Mouse (Mus musculus): Measurements from ENCODE around the gene Rtp4.

Gene Rtp4

DNA sequence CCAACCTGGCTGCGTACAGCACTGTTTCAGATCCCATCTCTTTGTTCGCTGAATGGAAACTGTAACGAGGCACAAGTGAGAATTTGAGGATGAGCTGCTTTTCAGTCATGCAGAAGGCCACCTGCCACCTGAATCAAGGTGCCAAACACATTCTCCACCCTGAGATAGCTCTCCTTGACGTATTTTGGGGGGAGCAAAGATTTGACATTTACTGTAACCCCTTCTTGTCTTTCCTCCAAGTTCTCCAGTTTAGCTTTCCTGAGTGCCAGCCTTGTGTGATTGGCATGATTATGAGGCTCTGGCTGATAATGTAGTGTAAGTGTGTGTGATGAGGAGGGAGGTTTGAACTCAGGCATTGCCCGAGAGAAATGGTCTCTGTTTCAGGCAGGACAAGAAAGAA, 2.0 kb downstream of the Rtp4 start:
- H3K36me3 ChIP-seq (ENCODE audit: control insufficient read depth, insufficient read depth, low read length, poor library complexity, severe bottlenecking), result no peaks in the 10 kb centered on the region
- no peaks in the 10 kb centered on the region for H3K27me3 ChIP-seq (ENCODE audit: control insufficient read depth, insufficient read depth, low read length, poor library complexity, severe bottlenecking)
- no peak for DNase-seq (ENCODE audit: low read depth, low spot score)

DNA sequence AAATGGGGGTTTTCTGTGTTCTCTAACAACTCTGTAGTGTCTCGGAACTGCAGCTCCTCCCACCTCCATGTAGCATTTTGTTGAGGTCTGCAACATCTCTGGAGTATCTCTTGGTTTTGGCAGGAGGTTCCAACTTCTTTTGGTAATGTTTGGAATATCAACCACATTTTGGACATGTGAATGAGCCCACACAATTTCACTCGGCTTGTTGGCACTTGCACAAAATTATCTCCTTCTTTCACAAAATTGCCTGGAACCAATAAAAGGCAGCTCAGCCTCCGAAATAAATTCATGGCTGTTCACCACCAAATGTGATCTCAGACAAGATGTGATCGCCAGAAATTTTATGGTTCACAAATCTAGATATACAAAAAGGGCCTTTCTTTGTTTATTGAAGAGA, 9.1 kb downstream of the Rtp4 start:
- no peak for DNase-seq (ENCODE audit: low read depth, low spot score)
- no peaks in the 10 kb centered on the region for H3K36me3 ChIP-seq (ENCODE audit: control insufficient read depth, insufficient read depth, low read length, poor library complexity, severe bottlenecking)

DNA sequence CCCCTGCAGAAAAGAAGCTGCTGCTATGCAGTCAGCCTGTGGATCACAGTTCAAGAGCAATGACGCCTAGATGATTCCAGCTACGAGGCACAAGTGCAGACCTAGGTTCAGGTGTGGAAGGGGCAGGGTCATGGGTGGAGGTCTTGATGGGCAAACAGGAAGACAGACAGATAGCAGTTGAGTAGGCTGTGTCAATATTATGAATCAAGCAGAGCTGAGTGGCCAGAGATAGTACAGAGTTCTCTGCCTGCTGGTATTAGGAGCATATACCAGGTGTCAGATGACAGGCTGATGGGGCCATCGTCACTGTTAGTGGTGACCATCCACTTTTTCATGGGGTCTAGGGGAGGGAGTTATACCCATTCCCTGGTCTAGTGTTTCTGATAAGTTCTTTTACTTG, 13.6 kb downstream of the Rtp4 start:
- H3K36me3 ChIP-seq (ENCODE audit: control insufficient read depth, insufficient read depth, low read length, poor library complexity, severe bottlenecking), result no peaks in the 10 kb centered on the region
- DNase-seq (ENCODE audit: low read depth, low spot score), result no peak
- no peaks in the 10 kb centered on the region for H3K27me3 ChIP-seq (ENCODE audit: control insufficient read depth, insufficient read depth, low read length, poor library complexity, severe bottlenecking)

More for the DNA sequence above, 9.1 kb downstream of the Rtp4 start:
- no peaks in the 10 kb centered on the region for H3K27me3 ChIP-seq (ENCODE audit: control insufficient read depth, insufficient read depth, low read length, poor library complexity, severe bottlenecking)

DNA sequence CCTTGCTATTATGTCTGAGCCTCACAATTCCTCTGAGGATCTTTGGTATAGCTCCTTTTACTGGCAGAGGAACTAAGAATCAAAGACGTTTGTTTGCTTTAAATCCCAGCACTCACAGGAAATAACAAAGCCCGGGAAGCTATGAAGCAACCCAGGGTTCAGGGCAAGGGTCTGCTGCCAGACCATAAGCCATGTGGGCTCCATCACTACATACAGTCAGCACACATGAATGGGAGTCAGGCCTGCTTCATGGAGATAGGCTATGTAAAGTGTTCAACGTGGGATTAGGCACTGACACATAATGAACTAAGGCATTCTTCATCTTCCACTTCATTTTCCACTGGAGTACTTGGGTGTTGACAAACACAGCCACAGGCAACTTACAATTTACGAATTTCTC, 21.0 kb downstream of the Rtp4 start:
- no peaks in the 10 kb centered on the region; the same call in 1 of the 2 replicates for H3K27me3 ChIP-seq (ENCODE audit: control insufficient read depth, insufficient read depth, low read length, poor library complexity, severe bottlenecking)
- DNase-seq (ENCODE audit: low read depth, low spot score), result no peak
- H3K36me3 ChIP-seq (ENCODE audit: control insufficient read depth, insufficient read depth, low read length, poor library complexity, severe bottlenecking), result no peaks in the 10 kb centered on the region

DNA sequence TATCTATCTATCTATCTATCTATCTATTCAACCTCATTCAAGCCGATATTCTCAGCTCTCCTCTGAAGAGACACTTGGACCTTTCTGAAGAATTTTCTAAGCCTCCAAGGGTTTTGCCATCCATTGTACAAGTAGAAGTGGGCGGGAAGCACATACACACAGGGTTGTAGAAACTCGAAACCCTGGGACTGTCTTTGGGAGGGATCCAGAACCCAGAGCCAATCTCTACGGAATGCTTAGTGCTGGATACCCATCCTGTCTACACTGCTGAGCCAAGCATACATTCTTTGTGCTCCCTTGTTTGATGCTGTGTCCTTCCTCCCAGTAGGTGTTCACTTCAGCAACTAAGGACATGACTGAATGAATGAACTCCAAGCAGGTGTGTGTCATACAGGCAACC, 22.8 kb downstream of the Rtp4 start:
- Histone ChIP-seq H3K27me3 (ENCODE audit: control insufficient read depth, insufficient read depth, low read length, poor library complexity, severe bottlenecking) (no peaks in the 10 kb centered on the region; the same call in 1 of the 2 replicates), H3K36me3 (ENCODE audit: control insufficient read depth, insufficient read depth, low read length, poor library complexity, severe bottlenecking) (no peaks in the 10 kb centered on the region)
- no peak for DNase-seq (ENCODE audit: low read depth, low spot score)

GRCm38 (mm10) chr16:23544361-23544760, 24.3 kb downstream of the Rtp4 start:
- Histone ChIP-seq H3K36me3 (ENCODE audit: control insufficient read depth, insufficient read depth, low read length, poor library complexity, severe bottlenecking) (no peaks in the 10 kb centered on the region), H3K27me3 (ENCODE audit: control insufficient read depth, insufficient read depth, low read length, poor library complexity, severe bottlenecking) (no peaks in the 10 kb centered on the region; the same call in 1 of the 2 replicates)
- no peak for DNase-seq (ENCODE audit: low read depth, low spot score)

DNA sequence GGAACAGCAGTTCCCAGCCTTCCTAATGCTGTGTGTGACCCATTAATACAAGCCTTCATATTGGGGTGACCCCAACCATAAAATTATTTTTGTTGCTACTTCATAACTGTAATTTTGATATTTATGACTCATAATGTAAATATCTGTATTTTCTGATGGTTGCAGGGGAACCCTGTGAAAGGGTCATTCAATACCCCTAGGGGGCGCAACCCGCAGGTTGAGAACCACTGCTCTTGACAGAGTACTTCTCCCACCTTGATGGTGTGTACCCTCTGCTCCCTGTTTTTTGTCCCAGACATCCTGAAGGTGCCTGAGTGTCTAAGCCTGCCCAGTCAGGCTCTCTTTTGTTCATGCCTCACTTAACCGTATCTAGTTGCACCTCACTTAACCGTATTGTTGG, 27.7 kb downstream of the Rtp4 start:
- no peaks in the 10 kb centered on the region for H3K27me3 ChIP-seq (ENCODE audit: control insufficient read depth, insufficient read depth, low read length, poor library complexity, severe bottlenecking)
- no peaks in the 10 kb centered on the region for H3K36me3 ChIP-seq (ENCODE audit: control insufficient read depth, insufficient read depth, low read length, poor library complexity, severe bottlenecking)
- DNase-seq (ENCODE audit: low read depth, low spot score), result peak; percentile 13

- H3K36me3 ChIP-seq (ENCODE audit: control insufficient read depth, insufficient read depth, low read length, poor library complexity, severe bottlenecking), result no peaks in the 10 kb centered on the region
- DNase-seq (ENCODE audit: low read depth, low spot score), result peak; percentile 79
- no peaks in the 10 kb centered on the region for H3K27me3 ChIP-seq (ENCODE audit: control insufficient read depth, insufficient read depth, low read length, poor library complexity, severe bottlenecking)
Measured at GRCm38 (mm10) chr16:23550346-23550980, 30.4 kb downstream of the Rtp4 start.

- no peak for DNase-seq (ENCODE audit: low read depth, low spot score)
- H3K27me3 ChIP-seq (ENCODE audit: control insufficient read depth, insufficient read depth, low read length, poor library complexity, severe bottlenecking), result no peaks in the 10 kb centered on the region
- H3K36me3 ChIP-seq (ENCODE audit: control insufficient read depth, insufficient read depth, low read length, poor library complexity, severe bottlenecking), result no peaks in the 10 kb centered on the region
Measured at GRCm38 (mm10) chr16:23550981-23551582, 31.0 kb downstream of the Rtp4 start.

DNA sequence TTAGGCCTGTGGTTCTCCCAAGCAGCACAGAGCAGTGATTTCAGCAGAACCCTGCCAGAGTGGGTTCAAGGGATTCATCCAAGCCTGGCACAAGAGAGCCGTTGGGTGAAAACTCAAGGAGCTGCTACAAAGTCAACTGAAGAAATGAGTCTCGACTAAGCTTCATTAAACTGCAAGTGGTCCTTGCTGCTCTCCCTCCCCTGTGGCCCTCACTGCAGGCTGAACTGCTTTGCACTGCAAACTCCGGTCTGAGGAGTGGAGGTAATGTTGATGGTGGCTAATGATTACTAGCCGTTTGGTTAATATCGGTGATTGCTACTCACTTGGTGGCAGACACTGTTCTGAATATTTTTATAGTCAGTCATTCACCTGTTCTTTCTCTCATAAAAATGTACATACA, 34.6 kb downstream of the Rtp4 start:
- H3K27me3 ChIP-seq (ENCODE audit: control insufficient read depth, insufficient read depth, low read length, poor library complexity, severe bottlenecking), result no peaks in the 10 kb centered on the region
- DNase-seq (ENCODE audit: low read depth, low spot score), result no peak
- H3K36me3 ChIP-seq (ENCODE audit: control insufficient read depth, insufficient read depth, low read length, poor library complexity, severe bottlenecking), result no peaks in the 10 kb centered on the region

DNA sequence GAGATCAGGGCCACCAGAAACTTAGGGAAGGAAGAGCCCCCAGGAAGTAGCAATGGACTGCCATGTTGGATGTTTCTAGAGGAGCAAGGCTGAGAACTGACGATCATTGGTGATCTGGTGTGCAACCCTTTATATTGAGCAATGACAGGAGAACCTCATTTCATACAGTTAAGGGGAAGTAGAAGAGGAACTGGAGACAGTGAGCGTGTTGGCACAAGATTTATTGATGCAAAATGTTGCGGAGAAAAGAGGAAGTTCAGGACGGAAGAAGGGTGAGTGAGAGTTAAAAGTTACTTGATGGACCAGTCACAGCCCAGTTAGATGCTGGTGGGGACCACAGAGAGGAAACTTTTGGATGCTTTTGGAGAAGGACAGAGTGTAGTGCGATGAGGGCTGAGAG, 37.1 kb downstream of the Rtp4 start:
- Histone ChIP-seq H3K27me3 (ENCODE audit: control insufficient read depth, insufficient read depth, low read length, poor library complexity, severe bottlenecking) (no peaks in the 10 kb centered on the region), H3K36me3 (ENCODE audit: control insufficient read depth, insufficient read depth, low read length, poor library complexity, severe bottlenecking) (no peaks in the 10 kb centered on the region)
- DNase-seq (ENCODE audit: low read depth, low spot score), result peak; percentile 74

DNA sequence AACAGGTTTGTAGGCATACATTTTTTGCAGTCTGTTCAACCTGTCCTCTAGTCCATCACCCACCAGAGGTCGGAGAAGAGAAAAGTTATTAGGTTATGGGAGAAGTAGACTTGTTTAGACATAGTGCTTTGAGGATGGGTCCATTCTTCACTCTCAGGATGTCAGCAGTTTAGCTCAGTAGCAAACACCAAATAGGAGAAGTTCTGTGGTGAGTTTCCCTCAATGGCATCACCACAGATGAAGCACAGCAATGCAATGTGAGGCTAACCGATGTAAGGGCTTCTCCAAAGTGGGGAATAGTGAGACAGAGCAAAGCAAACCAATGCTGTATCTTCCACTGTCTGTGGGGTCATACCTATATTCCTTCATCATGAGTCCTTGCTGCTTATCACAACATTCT, 37.6 kb downstream of the Rtp4 start:
- Histone ChIP-seq H3K36me3 (ENCODE audit: control insufficient read depth, insufficient read depth, low read length, poor library complexity, severe bottlenecking) (no peaks in the 10 kb centered on the region), H3K27me3 (ENCODE audit: control insufficient read depth, insufficient read depth, low read length, poor library complexity, severe bottlenecking) (no peaks in the 10 kb centered on the region)
- DNase-seq (ENCODE audit: low read depth, low spot score), result peak; percentile 15

- no peak for DNase-seq (ENCODE audit: low read depth, low spot score)
Measured at GRCm38 (mm10) chr16:23568369-23568958, 48.4 kb downstream of the Rtp4 start.

DNA sequence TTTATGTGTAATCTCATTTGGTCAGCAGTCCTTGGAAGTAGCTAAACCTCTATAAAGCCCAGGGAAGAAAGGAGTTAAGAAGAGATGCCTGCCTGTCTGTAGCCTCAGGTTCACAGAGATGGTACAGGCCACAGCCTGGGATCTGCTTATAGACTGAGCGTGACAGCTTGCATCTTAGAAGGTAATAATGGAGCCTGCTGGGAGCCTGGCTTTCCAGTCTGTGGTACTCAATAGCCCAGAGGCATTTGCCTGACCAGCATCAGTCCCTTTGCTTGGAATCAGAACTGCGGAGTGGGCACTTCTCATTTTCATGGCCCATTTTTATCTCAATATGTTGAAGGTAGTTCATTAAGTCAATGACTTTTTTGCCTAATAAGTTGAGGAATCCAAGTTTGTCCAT, 54.5 kb downstream of the Rtp4 start:
- no peaks in the 10 kb centered on the region for H3K27me3 ChIP-seq (ENCODE audit: control insufficient read depth, insufficient read depth, low read length, poor library complexity, severe bottlenecking)
- H3K36me3 ChIP-seq (ENCODE audit: control insufficient read depth, insufficient read depth, low read length, poor library complexity, severe bottlenecking), result no peaks in the 10 kb centered on the region

More at GRCm38 (mm10) chr16:23568369-23568958, 48.4 kb downstream of the Rtp4 start:
- Histone ChIP-seq H3K36me3 (ENCODE audit: control insufficient read depth, insufficient read depth, low read length, poor library complexity, severe bottlenecking) (no peaks in the 10 kb centered on the region), H3K27me3 (ENCODE audit: control insufficient read depth, insufficient read depth, low read length, poor library complexity, severe bottlenecking) (no peaks in the 10 kb centered on the region)

More for the DNA sequence above, 54.5 kb downstream of the Rtp4 start:
- no peak for DNase-seq (ENCODE audit: low read depth, low spot score)
